Mouse (Mus musculus): ENCODE measurements around the gene Fastkd5. TPM values are rescaled to one million over a fixed set of nuclear protein-coding genes. Genes with fewer than 3 reads are reported as not detected.
"Not testable (repeated sequence)": the region's sequence is repeated elsewhere in the genome, so short reads cannot be mapped to it uniquely, and the experiment has no call there.

The Fastkd5 gene
- total and polyA plus RNA-seq, 2 experiments from 2014 or later = 8.1 to 10.0 TPM

GRCm38 (mm10) chr2:130578148-130578547 lies 51.7 kb downstream of the Fastkd5 start:
- 7% methylated on average over 11 of the region's 11 CpGs for WGBS
- peaks cover 63% of the 10 kb centered on the region for H3K27me3 ChIP-seq (ENCODE audit: insufficient read depth, low read length)
- no peak overlapping the region for H3K27ac ChIP-seq (ENCODE audit: low read depth, low read length)
- TF ChIP-seq CTCF (IDR thresholded peaks at IDR 0.05; ENCODE audit: low read depth) = peak; percentile 65
- ATAC-seq = peak; percentile 42
- H3K9me3 ChIP-seq (ENCODE audit: low read length) = no peaks in the 10 kb centered on the region
- H3K4me2 ChIP-seq (ENCODE audit: low read depth) = no peak overlapping the region
- no peak overlapping the region for H3K9ac ChIP-seq
- no peak overlapping the region for H3K4me3 ChIP-seq (ENCODE audit: low read depth, low read length)
- H3K36me3 ChIP-seq (ENCODE audit: insufficient read depth) = no peaks in the 10 kb centered on the region
- peak; percentile 39 for DNase-seq
- H3K4me1 ChIP-seq (ENCODE audit: insufficient read depth) = no peaks in the 10 kb centered on the region

- H3K27me3 ChIP-seq (ENCODE audit: insufficient read depth, low read length) = peaks cover 62% of the 10 kb centered on the region
- H3K36me3 ChIP-seq (ENCODE audit: insufficient read depth) = no peaks in the 10 kb centered on the region
- 5% methylated on average over 12 of the region's 12 CpGs for WGBS
- H3K9me3 ChIP-seq (ENCODE audit: low read length) = no peaks in the 10 kb centered on the region
- no peak overlapping the region for H3K27ac ChIP-seq (ENCODE audit: low read depth, low read length)
- no peak overlapping the region for H3K4me3 ChIP-seq (ENCODE audit: low read depth, low read length)
- H3K4me2 ChIP-seq (ENCODE audit: low read depth) = no peak overlapping the region
- no peak for DNase-seq
- no peaks in the 10 kb centered on the region for H3K4me1 ChIP-seq (ENCODE audit: insufficient read depth)
- no peak overlapping the region for H3K9ac ChIP-seq
- no peak for TF ChIP-seq CTCF (IDR thresholded peaks at IDR 0.05; ENCODE audit: low read depth)
- no peak for ATAC-seq
Measured at GRCm38 (mm10) chr2:130577632-130578031, 52.2 kb downstream of the Fastkd5 start.

DNA sequence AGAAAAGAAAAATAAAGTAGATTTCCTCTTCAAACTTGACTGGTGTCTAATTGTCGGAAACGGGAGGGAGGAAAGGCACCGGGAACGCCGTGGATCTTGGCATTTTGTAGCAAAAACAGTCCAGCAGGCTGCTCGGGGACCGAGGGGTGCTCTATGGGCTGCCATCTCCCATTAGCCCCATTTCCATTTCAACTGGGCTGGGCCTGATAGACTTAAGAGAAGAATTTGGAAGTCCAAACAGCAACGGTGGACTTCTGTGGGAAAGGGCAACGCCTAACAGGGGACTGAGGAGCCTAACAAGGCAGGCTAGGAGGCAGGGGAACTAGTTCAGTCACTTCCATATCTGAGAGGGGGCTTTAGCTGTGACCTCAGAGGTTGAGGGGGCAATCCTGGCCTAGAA lies 52.8 kb downstream of the Fastkd5 start:
- Histone ChIP-seq H3K9me3 (ENCODE audit: low read length) (no peaks in the 10 kb centered on the region), H3K4me3 (ENCODE audit: low read depth, low read length) (no peak overlapping the region), H3K36me3 (ENCODE audit: insufficient read depth) (no peaks in the 10 kb centered on the region), H3K9ac (no peak overlapping the region), H3K4me1 (ENCODE audit: insufficient read depth) (no peaks in the 10 kb centered on the region), H3K27me3 (ENCODE audit: insufficient read depth, low read length) (peaks cover 56% of the 10 kb centered on the region), H3K27ac (ENCODE audit: low read depth, low read length) (no peak overlapping the region), H3K4me2 (ENCODE audit: low read depth) (no peak overlapping the region; the same call in 1 of the 2 replicates)
- 5% methylated on average over 9 of the region's 9 CpGs for WGBS
- ATAC-seq (no peak), DNase-seq (no peak)
- TF ChIP-seq CTCF (IDR thresholded peaks at IDR 0.05; ENCODE audit: low read depth) = no peak

- 4% methylated on average over 31 of the region's 32 CpGs for WGBS
- not testable (repeated sequence) for H3K27ac ChIP-seq (ENCODE audit: low read depth, low read length); DNase-seq; H3K36me3 ChIP-seq (ENCODE audit: insufficient read depth); ATAC-seq; H3K4me1 ChIP-seq (ENCODE audit: insufficient read depth); H3K9me3 ChIP-seq (ENCODE audit: low read length)
- Histone ChIP-seq H3K9ac (peak overlapping the region; percentile 22; the same call in 1 of the 2 replicates), H3K27me3 (ENCODE audit: insufficient read depth, low read length) (peaks cover 52% of the 10 kb centered on the region), H3K4me2 (ENCODE audit: low read depth) (peak overlapping the region; percentile 43), H3K4me3 (ENCODE audit: low read depth, low read length) (peak overlapping the region; percentile 25)
Measured at GRCm38 (mm10) chr2:130576564-130576963, 53.3 kb downstream of the Fastkd5 start.

GRCm38 (mm10) chr2:130575873-130576272 lies 54.0 kb downstream of the Fastkd5 start, which contains the start of gene Oxt:
Gene Oxt, plus strand, starts transcription at chr2:130576173.
- WGBS = 46% methylated on average over 9 of the region's 9 CpGs
- no peak for ATAC-seq
- H3K27me3 ChIP-seq (ENCODE audit: insufficient read depth, low read length) = peaks cover 45% of the 10 kb centered on the region

GRCm38 (mm10) chr2:130574960-130575359 lies 54.9 kb downstream of the Fastkd5 start:
- no peak overlapping the region for H3K27ac ChIP-seq (ENCODE audit: low read depth, low read length)
- no peak for DNase-seq
- H3K9ac ChIP-seq = no peak overlapping the region
- no peak overlapping the region for H3K4me2 ChIP-seq (ENCODE audit: low read depth)
- TF ChIP-seq CTCF (IDR thresholded peaks at IDR 0.05; ENCODE audit: low read depth) = no peak
- peaks cover 37% of the 10 kb centered on the region for H3K27me3 ChIP-seq (ENCODE audit: insufficient read depth, low read length)
- ATAC-seq = no peak
- H3K4me1 ChIP-seq (ENCODE audit: insufficient read depth) = no peaks in the 10 kb centered on the region
- H3K9me3 ChIP-seq (ENCODE audit: low read length) = no peaks in the 10 kb centered on the region
- no peaks in the 10 kb centered on the region for H3K36me3 ChIP-seq (ENCODE audit: insufficient read depth)
- no peak overlapping the region for H3K4me3 ChIP-seq (ENCODE audit: low read depth, low read length)
- WGBS = 88% methylated on average over 5 of the region's 5 CpGs

More at GRCm38 (mm10) chr2:130575873-130576272, 54.0 kb downstream of the Fastkd5 start, which contains the start of gene Oxt:
- Histone ChIP-seq H3K27ac (ENCODE audit: low read depth, low read length) (no peak within 1 kb of the TSS), H3K9ac (peak within 1 kb of the TSS; percentile 22; the same call in 1 of the 2 replicates), H3K4me2 (ENCODE audit: low read depth) (peak within 1 kb of the TSS; percentile 43), H3K4me3 (ENCODE audit: low read depth, low read length) (peak within 1 kb of the TSS; percentile 25), H3K9me3 (ENCODE audit: low read length) (no peaks in the 10 kb centered on the region), H3K4me1 (ENCODE audit: insufficient read depth) (no peaks in the 10 kb centered on the region), H3K36me3 (ENCODE audit: insufficient read depth) (no peaks in the 10 kb centered on the region)
- no peak for TF ChIP-seq CTCF (IDR thresholded peaks at IDR 0.05; ENCODE audit: low read depth)
- DNase-seq = no peak

GRCm38 (mm10) chr2:130569926-130570325 lies 59.9 kb downstream of the Fastkd5 start:
- DNase-seq (no peak), ATAC-seq (no peak)
- no peak for TF ChIP-seq CTCF (IDR thresholded peaks at IDR 0.05; ENCODE audit: low read depth)
- no peak overlapping the region for H3K4me3 ChIP-seq (ENCODE audit: low read depth, low read length)
- H3K27me3 ChIP-seq (ENCODE audit: insufficient read depth, low read length) = no peaks in the 10 kb centered on the region
- no peak overlapping the region for H3K27ac ChIP-seq (ENCODE audit: low read depth, low read length)
- H3K9ac ChIP-seq = no peak overlapping the region
- H3K4me1 ChIP-seq (ENCODE audit: insufficient read depth) = peaks cover 2% of the 10 kb centered on the region
- no peak overlapping the region for H3K4me2 ChIP-seq (ENCODE audit: low read depth)
- H3K9me3 ChIP-seq (ENCODE audit: low read length) = no peaks in the 10 kb centered on the region
- peaks cover 18% of the 10 kb centered on the region for H3K36me3 ChIP-seq (ENCODE audit: insufficient read depth)
